Mouse (Mus musculus) cortical plate, adult 2 months (tissue): Measurements from ENCODE around the gene Dnmt3a. TPM values are rescaled to one million over a fixed set of nuclear protein-coding genes. Genes with fewer than 3 reads are reported as not detected.

Experiments
- H3K27ac ChIP-seq: fragments of 200-500 bp; 2 replicates; pipeline ENCODE4 v1.5.1; 2012; ENCODE audit warnings: low read length, control low read depth, inconsistent platforms; ENCODE audit not compliant: insufficient read depth
- H3K4me1 ChIP-seq: fragments of 200-500 bp; 2 replicates; pipeline ENCODE4 v1.6.1; 2011; ENCODE audit warnings: low read length; ENCODE audit not compliant: control insufficient read depth, insufficient read depth
- H3K4me3 ChIP-seq: fragments of 200-500 bp; 2 replicates; pipeline ENCODE4 v1.5.1; 2011; ENCODE audit warnings: mild to moderate bottlenecking, low read length, control low read depth; ENCODE audit not compliant: insufficient read depth
- CTCF ChIP-seq: fragments of 200-500 bp; IDR thresholded peaks from 2 replicates; pipeline ENCODE4 v1.5.1; 2011; ENCODE audit warnings: mild to moderate bottlenecking, control low read depth, low read length; ENCODE audit not compliant: insufficient read depth; ENCODE audit errors: extremely low read depth
- POLR2A ChIP-seq: fragments of 200-500 bp; IDR thresholded peaks from 2 replicates; pipeline ENCODE4 v1.6.1; 2011; ENCODE audit warnings: mild to moderate bottlenecking, low read length, control low read depth; ENCODE audit not compliant: insufficient read depth; ENCODE audit errors: extremely low read depth
- polyA plus RNA-seq: library from polyadenylated mRNA; depleted of rRNA; stranded (reverse); fragments of >200 nt; gene quantifications from 2 replicates; pipeline ENCODE4 v1.2.3, GENCODE M21; 2012

Gene Dnmt3a
- polyA plus RNA-seq, 1 experiment: 38.3 TPM

DNA sequence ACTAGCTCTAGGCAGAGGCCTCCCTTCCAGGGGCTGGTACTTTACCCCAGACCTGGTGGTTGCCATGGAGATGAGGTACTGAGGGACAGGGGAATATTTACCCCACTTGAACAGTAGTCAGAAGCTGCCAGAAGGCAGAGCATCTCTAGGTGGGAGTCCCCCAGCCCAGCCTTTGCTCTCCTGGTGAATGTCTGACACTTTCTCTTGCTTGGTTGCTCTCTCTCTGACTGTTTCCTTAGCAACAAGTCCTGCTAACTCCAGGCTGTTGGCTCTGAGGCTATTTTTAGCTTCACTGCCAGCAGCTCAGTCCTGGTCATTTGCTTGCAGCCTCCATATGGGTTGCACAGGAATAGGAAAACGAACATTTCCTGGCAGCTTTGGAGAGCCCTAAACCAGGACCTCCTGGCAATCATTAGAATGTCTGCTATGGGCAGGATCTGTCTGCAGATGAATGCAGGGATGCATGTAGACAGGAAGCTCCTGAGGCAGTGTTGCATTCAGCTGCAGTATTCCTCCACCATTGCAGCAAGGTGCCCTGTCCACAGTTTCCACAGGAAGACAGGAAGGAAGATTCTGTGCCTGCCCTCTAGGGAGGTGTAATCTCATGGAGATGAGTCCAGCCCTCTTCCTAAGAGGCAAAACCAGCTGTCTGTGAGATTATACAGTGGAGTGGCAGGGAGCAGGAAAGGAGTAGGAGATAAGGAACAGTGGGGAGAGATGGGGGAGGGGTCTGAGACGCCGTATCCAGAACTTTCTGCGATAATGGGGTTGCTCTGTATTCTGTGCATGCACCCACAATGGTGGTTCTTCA is 81.9 kb downstream of the Dnmt3a start:
- H3K4me1 ChIP-seq: peaks cover 26% of the 10 kb centered on the region
- H3K4me3 ChIP-seq: no peak overlapping the region
- H3K27ac ChIP-seq: peak overlapping the region; percentile 65
- TF ChIP-seq POLR2A: no peak
- no peak for TF ChIP-seq CTCF

DNA sequence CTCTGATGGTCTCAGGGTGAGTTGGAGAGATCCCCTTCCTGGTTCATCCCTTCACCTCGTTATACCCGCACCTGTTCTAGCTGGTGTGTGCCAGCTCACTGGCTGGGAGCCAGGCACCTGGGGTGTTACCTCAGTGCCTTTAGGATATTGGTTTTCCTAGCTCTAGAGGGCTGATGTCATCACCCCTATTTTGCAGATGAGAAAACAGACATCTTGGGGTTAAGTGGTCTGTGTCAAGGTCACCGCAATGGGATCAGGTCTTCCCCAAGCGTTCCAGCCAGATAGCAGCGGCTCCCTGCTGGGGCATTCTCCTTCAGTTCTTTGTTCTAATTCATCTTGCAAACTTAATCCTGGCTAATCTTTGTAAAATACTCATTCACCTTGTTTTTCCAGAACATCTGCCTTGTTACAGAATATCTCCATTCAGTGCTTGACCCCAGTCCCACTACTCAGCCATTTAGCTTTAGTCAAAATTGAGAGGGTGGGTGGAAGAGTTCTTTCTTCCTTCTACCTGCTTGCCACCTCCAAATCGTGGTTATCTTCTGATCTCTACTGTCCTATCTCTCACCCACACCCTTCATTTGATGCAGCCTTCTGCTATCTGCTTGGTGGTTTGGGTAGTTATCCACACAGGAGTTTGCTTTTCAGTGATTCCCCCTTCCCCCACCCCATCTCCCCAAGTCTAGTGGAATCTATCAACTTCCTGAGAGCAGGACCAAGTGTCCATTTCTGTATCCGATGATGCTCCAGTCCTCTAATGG is 84.2 kb downstream of the Dnmt3a start:
- H3K27ac ChIP-seq: no peak overlapping the region

DNA sequence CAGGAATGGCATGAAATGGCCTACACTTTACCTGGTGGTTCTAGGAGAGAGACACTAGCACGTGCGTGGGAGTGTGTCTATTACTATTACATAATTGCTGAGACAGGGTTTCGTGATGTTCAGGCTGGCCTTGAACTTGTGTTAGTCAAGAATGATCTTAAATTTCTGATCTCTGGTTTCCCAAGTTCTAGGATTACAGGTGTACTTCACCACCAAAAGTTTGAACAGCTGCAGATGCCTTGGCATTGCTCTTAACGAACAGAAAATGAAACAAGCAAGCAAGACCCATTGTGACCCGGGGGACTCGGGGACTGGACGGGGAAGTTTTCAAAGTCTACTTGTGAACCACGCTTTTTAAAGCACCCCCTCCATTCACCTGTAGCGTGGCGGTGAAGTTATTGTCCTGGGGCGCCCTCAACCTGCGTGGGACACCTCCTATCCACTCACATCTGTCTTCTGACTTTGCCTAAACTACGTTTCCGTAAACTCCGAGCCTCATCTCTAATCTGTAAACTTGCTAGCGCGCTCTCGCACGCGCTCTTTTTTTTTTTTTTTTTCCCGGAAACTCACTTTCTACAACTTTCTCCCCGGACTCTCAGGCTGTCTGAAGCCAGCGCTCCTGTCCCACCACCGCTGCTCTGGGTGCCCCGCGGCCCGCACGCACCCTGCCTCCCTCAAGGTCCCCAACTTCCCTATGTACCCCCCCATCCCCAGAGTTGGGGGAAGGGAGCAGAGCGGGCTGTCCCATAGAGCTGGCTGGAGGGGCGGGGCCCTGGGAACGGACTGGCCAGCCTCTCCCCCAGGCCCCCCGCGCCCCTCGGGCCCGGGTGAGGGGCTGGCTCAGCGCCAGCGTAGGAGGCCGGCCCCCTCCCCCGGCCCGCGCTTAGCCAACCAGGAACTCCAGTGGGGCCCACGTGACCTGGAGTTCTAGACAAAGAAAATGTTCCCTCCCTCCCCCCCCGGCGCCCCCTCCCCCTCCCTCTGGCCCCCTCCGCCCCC is 85.2 kb downstream of the Dnmt3a start:
- H3K4me3 ChIP-seq: no peak overlapping the region
- H3K4me1 ChIP-seq: peaks cover 33% of the 10 kb centered on the region
- H3K27ac ChIP-seq: no peak overlapping the region
- TF ChIP-seq POLR2A (no peak), CTCF (no peak)

More for the DNA sequence above, 84.2 kb downstream of the Dnmt3a start:
- peaks cover 33% of the 10 kb centered on the region for H3K4me1 ChIP-seq
- H3K4me3 ChIP-seq: no peak overlapping the region
- TF ChIP-seq POLR2A (no peak), CTCF (no peak)

DNA sequence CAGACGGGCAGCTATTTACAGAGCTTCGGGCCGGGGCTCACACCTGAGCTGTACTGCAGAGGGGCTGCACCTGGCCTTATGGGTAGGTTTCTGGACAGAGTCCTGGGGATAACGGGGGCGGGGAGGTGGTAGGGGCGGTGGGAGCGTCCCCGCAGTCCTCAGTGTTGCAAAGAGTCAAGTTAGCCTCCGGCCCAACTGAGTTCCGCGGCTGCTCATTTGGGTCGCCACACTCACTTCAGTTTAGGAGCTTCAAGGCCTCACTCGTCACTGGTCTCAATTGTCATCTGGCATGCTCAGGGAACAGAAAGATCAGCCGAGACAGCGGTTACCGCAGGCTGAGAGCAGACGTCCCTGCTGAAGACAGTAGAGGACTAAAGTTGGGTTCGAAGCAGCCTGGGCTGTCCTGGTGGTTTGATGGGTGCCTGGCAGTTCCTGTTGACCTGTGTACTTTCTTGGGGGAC is 86.0 kb downstream of the Dnmt3a start:
- peaks cover 32% of the 10 kb centered on the region for H3K4me1 ChIP-seq

DNA sequence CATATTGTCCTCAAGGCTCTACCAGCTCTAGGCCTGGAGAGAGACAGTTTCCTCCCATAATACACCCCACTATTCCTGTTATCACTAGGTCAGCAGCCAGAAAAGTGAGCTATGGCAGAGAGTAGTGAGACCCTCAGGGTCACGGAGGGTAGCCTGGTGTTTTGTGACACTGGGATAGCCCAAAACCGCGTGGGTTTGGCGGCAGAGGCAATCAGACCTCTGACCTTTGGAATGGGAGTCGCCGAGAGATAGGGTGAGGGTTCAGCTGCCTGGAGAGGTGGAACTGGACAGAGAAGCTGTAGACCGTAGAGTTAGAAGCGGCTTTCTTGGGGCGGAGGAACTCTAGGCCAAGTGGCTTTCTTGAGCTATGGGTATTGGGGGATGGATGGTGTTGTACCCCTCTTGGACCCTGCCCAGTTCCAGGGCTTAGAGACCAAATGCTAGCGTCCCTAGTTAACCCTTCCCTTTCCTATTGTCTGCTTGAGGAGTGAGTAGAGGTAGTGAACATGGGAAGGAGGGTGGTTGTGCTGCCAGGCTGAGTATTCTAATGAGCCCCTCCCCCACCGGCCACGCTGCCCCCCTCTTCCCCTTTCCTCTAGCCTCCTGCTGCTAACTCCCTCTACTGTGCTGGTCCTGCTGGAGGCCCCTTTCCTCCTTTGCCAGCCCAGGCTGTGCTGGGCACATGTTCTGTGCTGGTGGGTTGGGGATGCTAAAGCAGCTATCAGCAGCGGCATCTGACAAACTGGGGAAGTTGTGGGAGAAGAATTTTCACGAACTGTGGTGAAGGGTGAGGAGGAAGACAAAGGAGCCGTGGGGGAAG is 86.6 kb downstream of the Dnmt3a start:
- no peak overlapping the region for H3K4me3 ChIP-seq
- H3K4me1 ChIP-seq: peaks cover 29% of the 10 kb centered on the region
- TF ChIP-seq CTCF: no peak
- no peak for TF ChIP-seq POLR2A
- peak overlapping the region; percentile 46; the same call in 1 of the 2 replicates for H3K27ac ChIP-seq

More for the DNA sequence above, 86.0 kb downstream of the Dnmt3a start:
- TF ChIP-seq POLR2A (no peak), CTCF (no peak)
- Histone ChIP-seq H3K27ac (peak overlapping the region; percentile 46; the same call in 1 of the 2 replicates), H3K4me3 (no peak overlapping the region)

DNA sequence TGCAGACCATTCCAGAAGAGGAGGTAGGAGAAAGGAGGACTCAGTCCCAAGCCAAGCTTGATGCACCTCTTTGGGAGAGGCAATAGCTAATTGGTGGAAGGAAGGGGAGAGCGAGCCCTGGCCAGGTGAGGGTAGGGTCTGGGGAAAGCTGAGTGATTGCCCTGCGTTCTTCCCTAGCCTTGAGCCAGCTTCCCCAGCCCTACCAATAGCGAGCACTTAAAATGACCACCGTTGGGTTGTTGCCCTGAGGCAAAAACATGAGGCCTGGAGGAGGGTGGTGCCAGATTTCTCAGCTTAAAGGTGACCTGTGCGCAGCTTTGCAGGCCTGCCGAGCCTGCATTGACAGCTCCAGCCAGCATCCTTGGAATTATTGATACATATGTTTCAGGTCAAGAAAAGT is 87.5 kb downstream of the Dnmt3a start:
- TF ChIP-seq CTCF (no peak), POLR2A (no peak)
- Histone ChIP-seq H3K4me3 (no peak overlapping the region), H3K27ac (no peak overlapping the region; the same call in 1 of the 2 replicates), H3K4me1 (peaks cover 26% of the 10 kb centered on the region)

DNA sequence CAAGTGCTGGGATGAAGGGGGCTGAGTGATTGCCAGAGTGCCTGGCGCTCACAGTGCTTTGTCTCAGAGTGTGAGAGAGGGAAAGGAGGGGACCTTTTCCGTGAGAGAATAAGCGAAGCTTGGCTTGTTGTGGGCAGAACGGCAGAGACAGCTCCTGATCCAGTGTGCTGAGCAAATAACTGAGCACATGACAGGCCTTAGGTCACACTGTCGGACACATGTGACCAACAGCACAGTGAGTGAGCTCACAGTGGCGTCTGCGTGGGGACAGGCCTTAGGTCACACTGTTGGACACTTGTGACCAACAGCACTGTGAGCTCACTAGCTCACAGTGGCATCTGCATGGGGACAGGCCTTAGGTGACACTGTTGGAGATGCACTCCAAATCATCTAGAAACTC is 88.7 kb downstream of the Dnmt3a start:
- Histone ChIP-seq H3K4me3 (no peak overlapping the region), H3K4me1 (peaks cover 21% of the 10 kb centered on the region), H3K27ac (peak overlapping the region; percentile 25; the same call in 1 of the 2 replicates)
- TF ChIP-seq POLR2A (no peak), CTCF (no peak)

DNA sequence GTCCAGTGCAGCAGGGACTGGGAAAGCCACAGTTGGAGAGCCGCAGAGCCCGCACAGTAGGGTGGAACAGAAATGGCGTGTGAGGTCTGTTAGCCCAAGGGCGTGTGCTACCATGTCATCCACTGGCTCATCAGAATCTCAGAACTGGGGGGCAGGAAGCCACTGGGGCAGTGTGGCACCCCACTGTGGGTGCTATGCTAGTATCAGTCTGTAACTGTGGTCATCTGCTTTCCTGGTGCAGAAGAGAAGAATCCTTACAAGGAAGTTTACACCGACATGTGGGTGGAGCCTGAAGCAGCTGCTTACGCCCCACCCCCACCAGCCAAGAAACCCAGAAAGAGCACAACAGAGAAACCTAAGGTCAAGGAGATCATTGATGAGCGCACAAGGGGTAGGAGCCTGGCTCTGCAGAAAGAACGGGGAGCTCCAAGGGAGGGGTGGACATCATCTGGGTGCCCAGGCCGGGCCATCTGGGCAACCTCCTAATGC is 91.3 kb downstream of the Dnmt3a start:
- Histone ChIP-seq H3K27ac (no peak overlapping the region), H3K4me3 (no peak overlapping the region), H3K4me1 (peaks cover 17% of the 10 kb centered on the region)
- TF ChIP-seq CTCF (no peak), POLR2A (no peak)
